Mouse (Mus musculus): ENCODE measurements around the gene Ptprc.

DNA sequence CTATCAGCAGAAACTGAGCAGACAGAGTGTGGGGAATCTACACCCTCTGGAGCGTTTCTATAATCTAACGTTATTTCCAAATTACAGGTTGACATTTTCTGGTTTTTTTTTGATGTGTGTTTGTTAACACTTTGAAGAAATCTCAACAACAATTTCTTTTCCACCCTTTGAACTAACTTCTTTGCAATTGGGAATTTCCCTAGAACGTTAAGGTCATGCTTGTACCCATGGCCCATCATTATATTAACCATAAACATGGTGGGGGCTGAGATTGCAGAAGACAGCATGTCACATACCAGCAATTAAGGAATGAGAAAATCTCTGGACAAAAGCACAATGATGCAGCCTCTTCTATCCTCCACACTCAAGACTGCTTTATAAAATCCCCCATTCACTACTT, 30.4 kb downstream of the Ptprc start:
- TF ChIP-seq POLR2A (IDR thresholded peaks at IDR 0.05; ENCODE audit: borderline replicate concordance, low read depth, low read length) (no peak), CTCF (IDR thresholded peaks at IDR 0.05; ENCODE audit: low read depth, low read length) (no peak)

Data from bone marrow macrophage, adult 2 months (primary cell).